Mouse (Mus musculus): Measurements from ENCODE around the gene Mgat5.

The Mgat5 gene

GRCm38 (mm10) chr1:127217665-127218064, 12.8 kb downstream of the Mgat5 start:
- DNase-seq (ENCODE audit: low spot score in 2 of 2), result no peak

- DNase-seq (ENCODE audit: low spot score in 2 of 2), result no peak
Measured at GRCm38 (mm10) chr1:127218182-127218581, 13.4 kb downstream of the Mgat5 start.

GRCm38 (mm10) chr1:127219161-127219560, 14.3 kb downstream of the Mgat5 start:
- DNase-seq (ENCODE audit: low spot score in 2 of 2), result peak in 1 of 2 experiments; percentile 32

DNA sequence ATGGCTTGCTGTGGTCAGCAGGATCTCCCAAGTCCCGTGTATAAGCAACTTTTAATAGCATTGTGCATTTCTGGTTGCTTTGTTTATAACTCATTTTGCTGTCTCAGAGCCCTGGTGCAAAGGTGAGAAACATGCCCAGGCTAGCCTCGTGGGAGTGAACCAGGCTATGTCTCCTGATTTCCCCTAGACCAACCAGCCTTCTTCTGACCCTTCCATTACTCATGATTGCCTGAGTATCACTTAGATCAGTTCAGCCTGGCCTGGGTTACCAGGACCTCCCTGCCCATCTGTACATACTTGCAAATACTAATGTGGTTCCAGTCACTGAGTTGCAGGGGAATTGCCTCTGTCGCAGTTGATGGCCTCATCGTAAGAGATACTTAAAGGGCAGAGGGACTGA, 14.8 kb downstream of the Mgat5 start:
- DNase-seq (ENCODE audit: low spot score in 2 of 2), result peak in 1 of 2 experiments; percentile 37

DNA sequence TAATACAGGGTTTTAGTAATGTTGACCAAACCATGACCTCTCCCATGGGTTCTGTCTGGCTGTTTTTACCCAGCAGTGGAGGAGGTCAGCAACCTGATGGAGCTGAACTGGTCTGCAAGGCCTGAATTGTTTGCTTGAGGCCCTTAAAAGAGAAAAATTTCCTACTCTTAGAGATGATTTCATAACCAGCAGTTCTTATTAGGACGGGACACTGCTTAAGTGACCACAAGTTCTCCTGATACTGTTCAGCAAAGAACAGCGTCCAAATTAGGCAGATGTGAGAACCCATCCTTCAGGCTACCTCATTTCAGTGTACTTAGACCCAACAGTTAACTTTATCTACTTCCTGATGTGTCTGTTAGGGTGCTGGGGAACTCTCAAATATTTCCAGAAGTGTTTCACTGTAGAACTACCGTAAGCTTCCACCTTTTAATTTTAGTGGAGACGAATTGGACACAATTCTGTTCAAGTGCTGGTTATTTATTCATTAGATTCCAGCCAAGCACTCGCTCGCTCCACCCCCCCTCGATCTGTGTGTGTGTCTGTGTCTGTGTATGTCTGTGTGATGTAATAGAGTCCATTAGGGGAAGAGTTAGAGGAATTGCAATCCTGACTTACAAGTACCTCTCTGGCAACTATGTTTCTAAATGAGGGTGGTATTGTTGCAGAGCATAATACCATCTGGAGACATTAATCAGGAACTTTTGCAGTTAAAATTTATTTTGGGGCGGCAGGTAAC, 17.4 kb downstream of the Mgat5 start:
- no peak for DNase-seq (ENCODE audit: low spot score in 2 of 2)

- no peak for DNase-seq (ENCODE audit: low spot score in 2 of 2)
Measured at GRCm38 (mm10) chr1:127225060-127225459, 20.2 kb downstream of the Mgat5 start.

- DNase-seq (ENCODE audit: low spot score in 2 of 2), result no peak
Measured at GRCm38 (mm10) chr1:127229011-127229410, 24.2 kb downstream of the Mgat5 start.

GRCm38 (mm10) chr1:127230468-127230867, 25.7 kb downstream of the Mgat5 start:
- DNase-seq (ENCODE audit: low spot score in 2 of 2), result no peak

- no peak for DNase-seq (ENCODE audit: low spot score in 2 of 2)
Measured at GRCm38 (mm10) chr1:127233191-127233651, 28.4 kb downstream of the Mgat5 start.

DNA sequence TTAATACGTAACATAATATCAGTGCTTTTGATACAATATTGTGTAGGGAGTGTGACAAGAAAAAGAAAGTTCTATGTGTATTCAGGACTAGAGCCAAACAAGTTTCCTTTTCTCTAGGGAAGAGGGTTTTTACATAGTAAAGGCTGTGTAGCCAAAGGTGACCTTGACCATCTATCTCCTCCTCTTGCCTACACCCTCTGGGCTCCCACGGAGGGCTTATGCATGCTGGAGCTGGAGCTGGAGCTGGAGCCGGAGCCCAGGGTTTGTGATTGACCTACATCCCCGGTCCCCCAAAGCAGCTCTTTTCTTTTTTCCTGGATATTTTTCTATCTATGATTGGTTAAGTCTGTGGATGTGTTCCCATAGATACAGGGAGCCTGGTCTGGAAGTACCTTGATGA, 30.3 kb downstream of the Mgat5 start:
- no peak for DNase-seq (ENCODE audit: low spot score in 2 of 2)

DNA sequence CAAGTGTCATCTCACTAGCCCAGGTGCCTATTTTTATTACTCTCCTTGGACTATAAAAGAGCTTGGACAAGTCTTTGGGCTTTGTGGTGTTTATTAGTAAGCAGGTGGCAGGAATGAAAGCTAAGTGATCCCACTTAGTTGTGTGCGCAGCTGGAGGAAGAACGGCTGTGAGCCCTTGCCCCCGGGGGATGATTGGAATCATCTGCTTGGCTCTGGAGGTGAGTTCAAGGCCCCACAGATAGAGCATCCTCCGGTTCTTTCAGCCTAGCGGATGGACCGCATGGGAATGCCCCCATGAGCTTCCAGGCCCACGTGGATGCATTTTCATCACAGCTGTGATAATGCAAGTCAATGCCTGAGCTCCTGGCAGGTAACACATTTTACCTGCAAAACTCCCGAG, 31.6 kb downstream of the Mgat5 start:
- DNase-seq (ENCODE audit: low spot score in 2 of 2), result no peak

- DNase-seq (ENCODE audit: low spot score in 2 of 2), result no peak
Measured at GRCm38 (mm10) chr1:127238871-127239314, 34.1 kb downstream of the Mgat5 start.

GRCm38 (mm10) chr1:127239914-127240313, 35.1 kb downstream of the Mgat5 start:
- DNase-seq (ENCODE audit: low spot score in 2 of 2), result no peak

GRCm38 (mm10) chr1:127242151-127242887, 37.5 kb downstream of the Mgat5 start:
- no peak for DNase-seq (ENCODE audit: low spot score in 2 of 2)

- DNase-seq (ENCODE audit: low spot score in 2 of 2), result no peak
Measured at GRCm38 (mm10) chr1:127242888-127243588, 38.2 kb downstream of the Mgat5 start.

- no peak for DNase-seq (ENCODE audit: low spot score in 2 of 2)
Measured at GRCm38 (mm10) chr1:127244054-127244770, 39.4 kb downstream of the Mgat5 start.

DNA sequence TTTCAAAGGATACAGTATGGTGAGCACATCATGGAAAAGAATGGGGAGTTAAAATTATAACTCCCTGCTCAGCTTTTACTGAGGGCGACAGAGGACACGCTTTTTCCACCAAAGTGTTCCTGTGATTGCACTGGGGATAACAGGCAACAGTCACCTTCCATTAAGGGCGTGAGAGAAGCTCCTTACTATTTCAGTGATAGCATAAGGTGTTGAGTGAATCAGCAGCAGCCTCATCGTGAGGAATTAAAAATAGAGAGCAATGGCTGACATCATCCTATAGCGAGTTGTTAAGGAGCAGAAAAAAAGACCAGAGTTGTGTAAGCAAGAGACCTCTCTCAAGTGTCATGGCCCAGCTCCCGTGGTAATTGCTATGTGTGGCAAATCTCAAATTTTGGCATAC, 41.3 kb downstream of the Mgat5 start:
- DNase-seq (ENCODE audit: low spot score in 2 of 2), result no peak

- DNase-seq (ENCODE audit: low spot score in 2 of 2), result peak in 1 of 2 experiments; percentile 38
Measured at GRCm38 (mm10) chr1:127248433-127248832, 43.6 kb downstream of the Mgat5 start.

GRCm38 (mm10) chr1:127249621-127250020, 44.8 kb downstream of the Mgat5 start:
- no peak for DNase-seq (ENCODE audit: low spot score in 2 of 2)

DNA sequence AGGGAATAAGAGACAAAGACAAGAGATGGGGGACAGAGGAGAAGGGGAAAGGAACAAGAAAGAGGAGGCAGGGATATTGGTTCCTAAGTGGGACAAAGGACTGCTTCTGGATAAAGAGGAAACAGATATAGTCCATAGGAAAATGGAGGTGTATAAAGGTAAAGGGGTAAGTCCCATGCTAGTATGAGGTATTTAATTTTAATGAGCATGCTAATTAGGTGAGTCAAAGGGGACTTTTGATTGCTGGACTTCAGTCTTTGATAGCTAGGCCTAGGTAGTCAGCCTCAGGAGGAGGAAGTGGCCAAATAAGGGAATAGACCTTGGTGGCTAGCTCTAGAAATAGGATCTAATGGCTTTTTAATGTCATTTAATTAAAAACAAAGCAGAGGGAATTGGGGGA, 45.5 kb downstream of the Mgat5 start:
- DNase-seq (ENCODE audit: low spot score in 2 of 2), result no peak

- no peak for DNase-seq (ENCODE audit: low spot score in 2 of 2)
Measured at GRCm38 (mm10) chr1:127251751-127252150, 46.9 kb downstream of the Mgat5 start.

GRCm38 (mm10) chr1:127257005-127257404, 52.2 kb downstream of the Mgat5 start:
- DNase-seq (ENCODE audit: low spot score in 2 of 2), result no peak
